Mouse (Mus musculus) thymus, postnatal 4 days (tissue): ENCODE measurements at regions not wholly inside any gene's neighbourhood (a gene's known extent, or its start where the extent isn't known, plus 50 kb on each side); places are given as distances from the start of the nearest gene placed in this dataset.

Source experiments
- DNase-seq: peaks from one replicate; pipeline ENCODE4 v3.0.0; 2021

GRCm38 (mm10) chr1:73418196-73418595, 402.5 kb upstream of the Tnp1 start:
- no peak for DNase-seq

GRCm38 (mm10) chr1:73411452-73411851, 395.7 kb upstream of the Tnp1 start:
- DNase-seq = no peak

- no peak for DNase-seq
These were observed 383.5 kb upstream of the Tnp1 start for GRCm38 (mm10) chr1:73399178-73399577.

- no peak for DNase-seq
These were observed 379.3 kb upstream of the Tnp1 start for GRCm38 (mm10) chr1:73395034-73395433.

- no peak for DNase-seq
These were observed 378.8 kb upstream of the Tnp1 start for GRCm38 (mm10) chr1:73394466-73394865.

- DNase-seq = no peak
These were observed 376.4 kb upstream of the Tnp1 start for GRCm38 (mm10) chr1:73392077-73392476.

- no peak for DNase-seq
These were observed 374.3 kb upstream of the Tnp1 start for GRCm38 (mm10) chr1:73389976-73390375.

- no peak for DNase-seq
These were observed 373.5 kb upstream of the Tnp1 start for GRCm38 (mm10) chr1:73389174-73389573.

GRCm38 (mm10) chr1:73381578-73381977, 365.9 kb upstream of the Tnp1 start:
- DNase-seq = no peak

- DNase-seq = no peak
These were observed 359.0 kb upstream of the Tnp1 start for GRCm38 (mm10) chr1:73374531-73375375.

GRCm38 (mm10) chr1:73368222-73368621, 352.5 kb upstream of the Tnp1 start:
- no peak for DNase-seq

GRCm38 (mm10) chr1:73365842-73366241, 350.1 kb upstream of the Tnp1 start:
- DNase-seq = no peak

- no peak for DNase-seq
These were observed 348.6 kb upstream of the Tnp1 start for GRCm38 (mm10) chr1:73364300-73364683.

GRCm38 (mm10) chr1:73363549-73364299, 348.0 kb upstream of the Tnp1 start:
- DNase-seq = no peak

- DNase-seq = no peak
These were observed 346.4 kb upstream of the Tnp1 start for GRCm38 (mm10) chr1:73362122-73362521.

GRCm38 (mm10) chr1:73361300-73361699, 345.6 kb upstream of the Tnp1 start:
- DNase-seq = no peak

GRCm38 (mm10) chr1:73354447-73354846, 338.7 kb upstream of the Tnp1 start:
- DNase-seq = no peak

- DNase-seq = no peak
These were observed 332.8 kb upstream of the Tnp1 start for GRCm38 (mm10) chr1:73348476-73348875.

GRCm38 (mm10) chr1:73344587-73344986, 328.9 kb upstream of the Tnp1 start:
- no peak for DNase-seq

GRCm38 (mm10) chr1:73341911-73342310, 326.2 kb upstream of the Tnp1 start:
- no peak for DNase-seq

GRCm38 (mm10) chr1:73337401-73337800, 321.7 kb upstream of the Tnp1 start:
- DNase-seq = no peak

- no peak for DNase-seq
These were observed 293.8 kb upstream of the Tnp1 start for GRCm38 (mm10) chr1:73309556-73309955.

- no peak for DNase-seq
These were observed 292.7 kb upstream of the Tnp1 start for GRCm38 (mm10) chr1:73308420-73308819.

- DNase-seq = no peak
These were observed 291.5 kb upstream of the Tnp1 start for GRCm38 (mm10) chr1:73307194-73307593.
